Mouse (Mus musculus) ES-E14 (cell line): ENCODE data around the gene Dennd1a. TPM values are rescaled to one million over a fixed set of nuclear protein-coding genes. Genes with fewer than 3 reads are reported as not detected.

Experiments
- DNase-seq: peaks from one replicate; pipeline ENCODE4 v3.0.0-alpha.2; 2013; ENCODE audit warnings: low read depth, low spot score
- H3K27ac ChIP-seq: 2 replicates; pipeline ENCODE4 v1.5.1; 2012; ENCODE audit warnings: low read depth, mild to moderate bottlenecking, low read length, moderate library complexity, mixed read lengths; ENCODE audit not compliant: poor library complexity, insufficient read depth, severe bottlenecking
- H3K36me3 ChIP-seq: 2 replicates; pipeline ENCODE4 v1.6.1; 2012; ENCODE audit warnings: mild to moderate bottlenecking, low read length, moderate library complexity, mixed read lengths; ENCODE audit not compliant: control insufficient read depth, poor library complexity, insufficient read depth, severe bottlenecking
- H3K4me1 ChIP-seq, 2 experiments: fragments of 150-350 bp in 1 of 2; sonication (generic) in 1 of 2; 2 replicates each; pipeline ENCODE4 v1.6.1; 2012; ENCODE audit warnings: low read length in 2 of 2, mild to moderate bottlenecking in 1 of 2, mixed read lengths in 1 of 2; ENCODE audit not compliant: control insufficient read depth in 2 of 2, insufficient read depth in 2 of 2, poor library complexity in 1 of 2
- H3K4me3 ChIP-seq, 2 experiments: fragments of 150-350 bp in 1 of 2; sonication (generic) in 1 of 2; 2 replicates each; pipeline ENCODE4 v1.5.1; 2012; ENCODE audit warnings: low read length in 2 of 2, low read depth in 1 of 2, mild to moderate bottlenecking in 1 of 2, mixed read lengths in 1 of 2; ENCODE audit not compliant: insufficient read depth in 1 of 2, poor library complexity in 1 of 2, severe bottlenecking in 1 of 2
- H3K9ac ChIP-seq: 2 replicates; pipeline ENCODE4 v1.6.1; 2012; ENCODE audit warnings: low read depth, mild to moderate bottlenecking, low read length, mixed read lengths; ENCODE audit not compliant: poor library complexity, insufficient read depth, severe bottlenecking
- H3K9me3 ChIP-seq: fragments of 150-350 bp; sonication (generic); 2 replicates; pipeline ENCODE4 v1.6.1; 2012; ENCODE audit warnings: low read depth, mild to moderate bottlenecking, low read length; ENCODE audit not compliant: control insufficient read depth, insufficient read depth
- CHD2 ChIP-seq: IDR thresholded peaks from 2 replicates; pipeline ENCODE4 v1.6.1; 2014; ENCODE audit warnings: mild to moderate bottlenecking, low read depth, low read length, inconsistent platforms
- HCFC1 ChIP-seq: IDR thresholded peaks from 2 replicates; pipeline ENCODE4 v1.6.1; 2012; ENCODE audit warnings: low read length, inconsistent platforms, borderline replicate concordance; ENCODE audit not compliant: insufficient read depth
- MAFK ChIP-seq: IDR thresholded peaks from 2 replicates; pipeline ENCODE4 v1.6.1; 2014; ENCODE audit warnings: mild to moderate bottlenecking, low read depth, low read length, inconsistent platforms; ENCODE audit not compliant: insufficient read depth
- ZC3H11A ChIP-seq: IDR thresholded peaks from 2 replicates; pipeline ENCODE4 v1.6.1; 2012; ENCODE audit warnings: low read depth, mild to moderate bottlenecking, inconsistent platforms, low read length, borderline replicate concordance
- ZNF384 ChIP-seq: IDR thresholded peaks from 2 replicates; pipeline ENCODE4 v1.6.1; 2012; ENCODE audit warnings: low read depth, low read length, inconsistent platforms
- in situ Hi-C, 2 experiments: fragments of 600-800 bp; cut with MboI; formaldehyde crosslinking; loops; one replicate each; pipeline ENCODE4 v1.15.1; 2025; ENCODE audit warnings: low sequenced_read_pairs in 2 of 2, inconsistent platforms in 1 of 2; ENCODE audit not compliant: unreplicated experiment in 2 of 2
- total RNA-seq: library from RNA; depleted of rRNA; stranded (reverse); fragments of 300-350 nt; gene quantifications from 2 replicates; pipeline ENCODE4 v1.2.3, GENCODE M21; 2012

Dennd1a gene
- total RNA-seq, 1 experiment = 6.5 TPM

DNA sequence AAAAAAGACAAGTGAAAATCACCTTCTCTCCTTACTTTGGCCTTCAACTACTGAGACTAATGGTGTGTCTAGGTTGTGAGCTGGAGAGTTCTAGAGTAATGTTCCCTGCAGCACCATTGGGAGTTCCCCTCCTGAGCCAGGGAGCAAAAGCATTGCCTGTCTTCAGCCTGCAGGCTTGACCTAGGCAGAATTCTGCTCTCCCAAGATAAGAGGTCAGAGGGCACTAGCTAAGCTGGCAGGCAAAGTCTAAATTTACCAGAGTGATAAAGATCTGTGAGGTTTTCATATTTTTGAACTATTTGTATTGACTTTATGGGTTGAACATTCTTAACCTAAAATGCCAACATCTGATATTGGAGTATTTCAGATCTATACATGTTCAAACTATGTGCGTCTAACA lies 125.7 kb downstream of the Dennd1a start:
- Histone ChIP-seq H3K4me1 (no peaks in the 10 kb centered on the region), H3K9me3 (no peaks in the 10 kb centered on the region), H3K4me3 (no peak overlapping the region), H3K9ac (no peak overlapping the region), H3K27ac (no peak overlapping the region), H3K36me3 (no peaks in the 10 kb centered on the region)
- TF ChIP-seq HCFC1 (no peak), MAFK (no peak), ZNF384 (no peak), CHD2 (no peak), ZC3H11A (no peak)
- DNase-seq = no peak
- in situ Hi-C loops = no loop called here

DNA sequence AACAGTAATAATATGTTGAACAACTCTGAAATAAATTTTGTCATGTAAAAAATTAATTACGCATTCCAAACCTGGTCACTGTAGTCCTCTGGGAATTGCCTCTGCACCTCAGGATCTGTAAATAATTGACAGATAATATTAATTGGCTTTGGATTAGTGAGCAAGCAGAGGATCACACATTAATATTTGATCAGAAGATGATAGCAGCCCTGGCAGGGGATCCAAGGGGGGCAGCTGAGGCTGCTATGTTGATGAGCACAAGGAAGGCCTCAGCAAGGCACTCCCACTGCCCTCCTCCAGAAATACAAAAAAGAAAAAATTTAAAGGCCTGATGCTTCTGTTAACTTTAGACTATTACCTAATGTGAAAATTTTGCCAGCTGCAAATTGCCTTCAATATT lies 127.5 kb downstream of the Dennd1a start:
- no peak overlapping the region for H3K4me3 ChIP-seq
- in situ Hi-C loops = no loop called here
- no peaks in the 10 kb centered on the region for H3K9me3 ChIP-seq
- no peak for DNase-seq
- no peak for TF ChIP-seq ZNF384
- no peak for TF ChIP-seq ZC3H11A
- no peak for TF ChIP-seq MAFK
- no peak for TF ChIP-seq CHD2
- H3K36me3 ChIP-seq = no peaks in the 10 kb centered on the region
- H3K27ac ChIP-seq = no peak overlapping the region
- H3K4me1 ChIP-seq = no peaks in the 10 kb centered on the region
- no peak overlapping the region for H3K9ac ChIP-seq

DNA sequence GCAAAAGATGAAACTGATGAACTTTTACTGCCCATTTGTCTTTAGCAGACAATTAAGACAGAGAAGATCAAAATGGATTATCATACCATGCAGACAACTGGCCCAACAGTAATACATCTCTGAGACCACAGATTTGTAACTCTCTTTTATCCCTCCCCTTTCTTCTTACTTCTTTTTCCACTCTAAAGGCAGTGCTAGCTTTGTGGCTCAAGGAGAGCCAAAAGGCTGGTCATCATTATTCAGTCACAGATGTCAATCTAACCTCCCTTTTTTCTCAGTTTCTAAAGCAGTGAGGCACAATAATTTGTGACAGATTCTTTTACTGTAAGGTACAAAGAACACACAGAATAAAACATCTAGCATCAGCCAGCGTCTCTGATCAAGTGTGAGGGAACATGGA lies 130.2 kb downstream of the Dennd1a start:
- TF ChIP-seq MAFK (no peak), CHD2 (no peak), ZNF384 (no peak), HCFC1 (no peak)
- H3K4me3 ChIP-seq = no peak overlapping the region
- no peak overlapping the region for H3K27ac ChIP-seq
- no peaks in the 10 kb centered on the region for H3K4me1 ChIP-seq
- DNase-seq = no peak
- no peaks in the 10 kb centered on the region for H3K9me3 ChIP-seq
- in situ Hi-C loops = no loop called here
- H3K36me3 ChIP-seq = no peaks in the 10 kb centered on the region; the same call in 1 of the 2 replicates
- H3K9ac ChIP-seq = no peak overlapping the region

DNA sequence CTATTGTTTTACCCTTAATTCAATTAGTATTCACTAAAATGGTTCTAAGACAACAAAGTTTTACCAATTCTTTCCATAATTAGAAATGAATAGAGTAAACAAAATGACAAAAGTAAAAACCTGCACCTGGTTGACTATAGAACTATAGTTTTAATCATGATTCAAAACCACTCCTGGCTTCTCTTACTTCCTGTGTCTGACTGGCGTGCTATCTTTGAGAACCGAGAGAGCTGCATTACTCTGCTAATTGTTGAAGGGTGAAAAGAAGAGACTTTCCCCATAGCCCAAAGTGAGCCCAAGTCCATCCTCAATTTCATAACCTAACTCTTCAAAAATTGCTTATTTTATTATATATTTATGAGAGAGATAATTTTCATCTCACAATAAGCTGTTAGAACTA lies 131.2 kb downstream of the Dennd1a start:
- H3K9ac ChIP-seq = no peak overlapping the region
- no peaks in the 10 kb centered on the region for H3K9me3 ChIP-seq
- no peak overlapping the region for H3K27ac ChIP-seq
- no peak for TF ChIP-seq MAFK
- TF ChIP-seq CHD2 = no peak
- no peak for TF ChIP-seq HCFC1
- TF ChIP-seq ZNF384 = no peak
- TF ChIP-seq ZC3H11A = no peak
- in situ Hi-C loops = no loop called here
- no peak for DNase-seq
- H3K36me3 ChIP-seq = no peaks in the 10 kb centered on the region; the same call in 1 of the 2 replicates
- H3K4me1 ChIP-seq = no peaks in the 10 kb centered on the region
- no peak overlapping the region for H3K4me3 ChIP-seq

DNA sequence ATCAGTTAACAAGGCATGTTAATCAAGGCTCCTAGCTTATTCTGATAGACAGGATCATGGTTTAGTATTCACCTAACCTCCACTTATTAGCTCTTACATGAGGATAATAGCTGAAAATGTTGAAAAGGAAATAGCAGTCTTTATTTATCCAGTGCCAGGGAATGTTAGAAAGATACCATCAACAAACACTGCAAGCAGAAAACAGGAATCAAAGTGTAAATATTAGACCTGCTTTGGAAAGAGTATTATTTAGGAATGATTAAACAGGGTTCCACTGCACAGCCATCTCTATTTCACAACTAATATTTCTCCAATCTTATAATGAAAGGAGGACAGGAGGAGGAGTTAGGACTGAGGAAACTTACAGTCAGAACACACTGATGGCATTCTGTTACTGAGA lies 142.4 kb downstream of the Dennd1a start:
- no peaks in the 10 kb centered on the region for H3K9me3 ChIP-seq
- no peak overlapping the region for H3K27ac ChIP-seq
- H3K36me3 ChIP-seq = no peaks in the 10 kb centered on the region
- TF ChIP-seq ZNF384 (no peak), MAFK (no peak), ZC3H11A (no peak), HCFC1 (no peak), CHD2 (no peak)
- in situ Hi-C loops = no loop called here
- no peak overlapping the region for H3K9ac ChIP-seq
- no peaks in the 10 kb centered on the region for H3K4me1 ChIP-seq
- DNase-seq = no peak
- H3K4me3 ChIP-seq = no peak overlapping the region
